Mouse (Mus musculus) left cerebral cortex, adult 18-20 months (tissue): ENCODE measurements around the gene Upk1b. TPM values are rescaled to one million over a fixed set of nuclear protein-coding genes. Genes with fewer than 3 reads are reported as not detected.
"Not testable (repeated sequence)": the region's sequence is repeated elsewhere in the genome, so short reads cannot be mapped to it uniquely, and the experiment has no call there.

Source experiments
- DNase-seq, 2 experiments: peaks; one replicate each; pipeline ENCODE4 v3.0.0; 2021 to 2022; ENCODE audit warnings: low spot score in 2 of 2, mixed read lengths in 1 of 2
- long read RNA-seq, 2 experiments: library from polyadenylated mRNA; stranded (forward); transcript quantifications; one replicate each; pipeline ENCODE4 v2.0.0; 2021
- total RNA-seq, 2 experiments: library from RNA; stranded (reverse); gene quantifications; 2 replicates each; pipeline ENCODE4 v1.2.3; 2021

Upk1b gene
- total RNA-seq, result 1 to 10 TPM; 2.2 to 3.0 TPM
- long read RNA-seq, experiment 1, partial matches to known transcripts, result 0 of 6 reads
- long read RNA-seq, experiment 1, other reads (novel, unspliced or antisense), result 3 of 6 reads
- long read RNA-seq, experiment 2, partial matches to known transcripts, result 0 of 2 reads
- long read RNA-seq, experiment 2, other reads (novel, unspliced or antisense), result 1 of 2 reads

DNA sequence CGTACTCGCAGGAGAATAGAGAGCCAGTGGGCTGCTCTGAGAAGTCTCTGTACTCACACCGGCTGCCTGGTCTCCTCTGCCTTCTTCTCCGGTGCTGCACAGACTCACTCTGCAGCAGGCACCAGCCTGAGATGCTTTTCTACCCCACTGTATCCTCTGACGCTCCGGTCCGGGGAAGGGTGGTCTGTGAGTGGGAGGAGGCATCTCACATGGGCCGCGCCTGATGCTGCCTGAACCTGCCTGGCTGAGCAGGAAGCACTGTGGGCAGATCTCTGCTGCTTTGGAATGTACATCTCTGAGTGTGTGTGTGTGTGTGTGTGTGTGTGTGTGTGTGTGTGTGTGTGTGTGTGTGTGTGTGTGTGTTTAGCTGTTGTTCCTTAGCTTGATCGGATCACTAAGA lies at the start of gene Upk1b:
Gene Upk1b, minus strand, starts transcription at position 238 of the 400 bp plus-strand sequence.
- no peak for DNase-seq

DNA sequence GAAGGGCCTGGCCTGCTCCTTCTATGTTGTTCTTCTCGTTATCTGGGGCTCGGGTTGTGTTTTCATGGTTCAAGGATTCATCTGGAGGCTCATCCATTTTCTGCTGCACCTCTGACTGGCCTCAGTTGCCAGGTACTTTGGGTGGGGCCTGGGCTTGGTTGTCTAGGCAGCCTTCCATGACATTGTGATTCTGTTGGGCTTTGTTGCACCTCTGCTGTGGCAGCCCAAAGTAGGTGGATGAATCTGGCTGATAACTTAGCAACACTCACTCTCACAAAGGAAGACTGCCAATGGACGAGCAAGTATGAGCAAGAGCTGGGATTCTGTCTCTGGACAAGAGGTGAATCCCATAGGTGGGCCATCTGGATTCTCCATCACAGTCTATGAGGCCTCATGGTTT lies 28.5 kb upstream of the Upk1b start, which contains the start of gene 4930435E12Rik:
Gene 4930435E12Rik, minus strand, starts transcription at position 101 of the 400 bp plus-strand sequence.
- DNase-seq, result no peak

DNA sequence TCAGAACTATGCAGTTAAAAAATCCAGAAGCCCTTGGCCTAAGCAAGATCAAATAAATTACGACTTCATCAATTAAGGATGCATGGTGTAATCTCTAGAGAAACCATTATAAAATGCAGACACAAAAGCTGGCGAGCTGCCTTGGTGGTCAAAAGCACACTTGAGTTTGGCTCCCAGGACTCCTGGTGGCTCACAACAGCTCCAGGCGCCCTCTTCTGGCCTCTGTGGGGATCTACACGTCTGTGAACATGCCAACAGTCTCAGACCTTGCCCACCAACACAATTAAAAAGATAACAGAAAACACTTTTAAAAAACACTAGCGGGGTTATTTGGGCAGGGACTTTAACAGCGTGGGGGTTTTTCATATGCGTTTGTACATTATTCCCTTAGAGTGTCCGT lies 12.4 kb upstream of the Upk1b start:
- peak; percentile 49 to 65 for DNase-seq

GRCm38 (mm10) chr16:38810196-38810595 lies 10.1 kb upstream of the Upk1b start:
- DNase-seq, result no peak

- DNase-seq, result not testable (repeated sequence)
Observed at GRCm38 (mm10) chr16:38807796-38808195, 7.7 kb upstream of the Upk1b start.

DNA sequence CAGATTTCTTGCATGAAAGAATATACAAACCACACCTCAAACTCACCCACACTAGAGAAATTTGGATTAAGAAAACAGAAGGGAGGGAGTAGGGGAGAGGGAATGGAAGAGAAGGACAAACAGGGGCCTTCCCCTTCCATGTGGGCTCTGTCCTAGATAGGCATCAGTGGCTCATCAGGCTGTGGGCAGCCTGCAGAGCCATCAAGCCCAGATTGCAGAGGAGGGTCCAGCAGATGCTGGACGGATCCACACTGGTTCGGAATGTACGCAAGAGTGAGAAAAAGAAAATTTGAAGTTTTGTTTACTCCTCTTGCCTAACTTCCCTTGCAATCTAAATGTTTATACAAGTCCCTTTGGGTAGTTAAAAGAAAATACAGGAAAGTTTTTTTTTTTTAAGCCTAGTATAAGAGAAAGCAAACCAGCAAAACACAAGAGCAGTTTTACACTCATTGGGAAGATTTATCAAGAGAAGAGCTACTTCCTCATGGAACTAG lies 1.1 kb downstream of the Upk1b start:
- DNase-seq, result no peak

GRCm38 (mm10) chr16:38793120-38793519 lies 7.0 kb downstream of the Upk1b start:
- DNase-seq, result no peak

DNA sequence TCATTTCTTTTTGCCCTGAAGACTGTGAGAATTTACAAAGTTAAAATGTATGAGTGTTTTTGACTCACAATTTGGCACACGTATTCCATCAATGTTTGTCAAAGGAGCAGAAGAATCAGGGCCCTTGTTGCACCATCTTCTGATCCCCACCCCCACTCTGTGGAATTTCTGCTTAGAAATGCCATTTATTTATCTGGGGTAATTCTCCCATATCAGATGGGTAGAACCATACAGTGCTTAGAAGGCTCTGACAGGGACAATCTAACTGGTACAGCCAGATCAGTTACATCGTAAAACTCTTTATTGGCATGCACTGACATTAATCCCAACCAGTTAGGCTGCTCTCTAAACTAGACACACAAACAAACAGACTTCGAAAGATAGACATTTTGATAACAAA lies 10.2 kb downstream of the Upk1b start:
- no peak for DNase-seq

DNA sequence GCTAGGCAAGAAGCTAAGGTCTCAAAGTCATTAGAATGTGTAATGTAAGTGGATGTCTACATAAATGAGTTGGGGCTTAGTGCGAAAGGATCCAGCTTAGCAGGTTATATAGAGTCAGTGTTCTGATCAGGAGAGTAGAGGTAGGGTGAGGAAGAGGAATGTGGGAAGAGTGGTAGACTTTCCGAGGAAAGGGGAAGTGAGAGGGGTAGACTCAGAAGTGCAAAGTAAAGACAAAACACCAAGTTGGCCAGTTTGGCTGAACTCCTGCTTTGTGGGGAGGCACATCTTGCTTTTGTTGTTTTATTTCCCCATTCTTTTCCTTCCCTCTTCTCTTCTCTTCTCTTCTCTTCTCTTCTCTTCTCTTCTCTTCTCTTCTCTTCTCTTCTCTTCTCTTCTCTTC lies 11.1 kb downstream of the Upk1b start:
- no peak for DNase-seq

DNA sequence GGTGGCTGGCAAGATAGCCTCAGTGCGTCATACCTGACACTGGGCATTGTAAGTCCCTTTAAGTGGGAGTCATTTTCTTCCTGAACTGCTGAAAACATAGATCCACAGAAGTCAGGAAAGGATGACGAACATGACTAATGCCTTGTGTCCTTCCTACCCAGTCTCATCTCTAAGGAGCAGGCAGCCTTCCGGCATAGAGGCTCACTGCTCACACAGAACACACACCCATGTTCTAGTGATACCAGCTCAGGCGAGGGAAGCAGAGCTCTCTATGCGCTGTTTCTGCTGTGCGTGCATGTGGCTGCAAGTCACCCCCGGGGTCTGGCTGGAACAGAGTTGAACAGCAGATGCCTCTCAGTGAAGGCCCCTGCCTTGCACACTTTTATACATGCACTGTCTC lies 14.8 kb downstream of the Upk1b start:
- DNase-seq, result no peak

- no peak for DNase-seq
Observed at GRCm38 (mm10) chr16:38782524-38783067, 17.5 kb downstream of the Upk1b start.

DNA sequence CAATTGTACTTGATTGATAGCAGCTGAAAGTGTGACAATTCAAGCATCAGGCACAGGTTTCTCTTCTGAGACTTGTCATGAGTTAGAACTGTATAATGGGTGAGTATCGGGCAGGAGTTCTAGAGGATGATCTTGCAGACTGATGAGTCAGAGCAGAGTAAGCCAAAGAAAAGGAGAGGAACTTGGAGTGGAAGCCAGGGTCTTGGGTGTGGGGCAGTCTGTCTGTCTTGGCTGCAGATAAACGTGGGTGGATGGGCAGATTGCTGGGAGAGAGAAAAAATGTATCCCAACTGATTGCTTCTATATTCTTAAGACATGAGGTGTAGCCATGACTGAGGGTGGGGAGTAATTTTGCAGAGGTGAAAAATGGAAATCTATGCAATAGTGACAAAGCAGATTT lies 18.2 kb downstream of the Upk1b start:
- no peak for DNase-seq

GRCm38 (mm10) chr16:38780960-38781572 lies 19.1 kb downstream of the Upk1b start:
- no peak for DNase-seq

GRCm38 (mm10) chr16:38776342-38776741 lies 23.8 kb downstream of the Upk1b start:
- no peak for DNase-seq

DNA sequence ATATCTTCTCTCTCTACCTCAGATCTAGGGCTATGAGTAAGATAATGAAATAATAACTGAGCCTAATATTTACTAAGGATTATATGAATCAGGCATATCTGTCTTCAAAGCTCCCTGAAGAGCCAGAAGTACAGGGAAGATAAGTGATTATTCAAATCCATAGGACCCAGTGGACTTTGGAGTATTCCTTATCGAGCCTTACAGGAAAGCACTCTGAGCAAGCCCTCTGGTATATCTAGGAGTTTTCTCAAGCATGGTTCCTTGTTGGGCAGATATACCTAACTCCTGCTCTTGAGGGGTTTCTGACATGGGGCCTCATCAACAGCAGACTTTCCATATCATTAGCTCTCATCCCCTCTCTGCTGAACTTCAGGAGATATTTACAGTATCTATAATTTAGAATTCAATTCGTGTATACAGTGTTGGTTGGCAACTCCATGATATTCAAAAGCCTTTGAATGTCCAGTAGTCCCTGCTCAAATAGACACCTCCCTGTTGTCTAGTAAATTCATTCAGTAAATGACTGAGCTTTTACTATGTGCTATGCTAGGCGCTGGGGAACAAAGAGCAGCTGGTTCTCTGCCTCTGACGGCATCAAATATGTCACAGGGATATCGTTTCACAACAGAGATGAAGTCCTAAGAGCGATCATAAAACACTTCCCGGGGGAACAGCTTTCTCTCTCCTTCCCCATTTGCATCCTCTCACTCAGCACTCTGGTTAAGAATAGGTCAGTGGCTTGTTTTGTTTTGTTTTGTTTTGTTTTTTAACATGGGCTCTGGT lies 25.0 kb downstream of the Upk1b start:
- no peak for DNase-seq

DNA sequence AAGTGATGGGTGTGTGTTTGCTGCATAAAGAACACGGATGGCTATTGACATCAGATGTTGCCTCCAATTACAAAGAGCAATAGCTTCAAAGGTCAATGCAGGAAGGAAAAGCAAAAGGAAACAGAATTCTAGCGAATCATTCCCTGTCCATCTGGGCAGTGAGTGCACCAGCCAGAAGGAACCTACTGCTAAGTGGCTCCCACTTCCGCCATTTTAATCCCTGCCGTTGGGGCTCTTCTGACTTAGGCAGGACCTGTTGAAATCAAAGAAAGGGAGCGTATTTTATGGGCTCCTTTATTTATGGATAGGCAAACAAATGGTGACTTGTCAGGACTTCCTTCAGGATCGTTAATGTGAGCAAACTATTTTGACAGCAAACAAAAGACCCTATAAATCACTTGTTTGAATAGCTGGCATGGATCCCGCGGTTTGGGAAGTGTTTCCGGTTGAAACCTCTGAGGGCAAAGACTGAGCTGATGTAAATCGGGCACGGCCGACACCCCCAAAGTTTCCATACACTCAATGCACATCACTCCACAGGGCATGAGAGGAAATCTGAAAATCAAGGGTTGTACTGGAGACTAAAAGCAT lies 27.1 kb downstream of the Upk1b start:
- no peak for DNase-seq

- no peak for DNase-seq
Observed at GRCm38 (mm10) chr16:38771145-38771544, 29.0 kb downstream of the Upk1b start.

DNA sequence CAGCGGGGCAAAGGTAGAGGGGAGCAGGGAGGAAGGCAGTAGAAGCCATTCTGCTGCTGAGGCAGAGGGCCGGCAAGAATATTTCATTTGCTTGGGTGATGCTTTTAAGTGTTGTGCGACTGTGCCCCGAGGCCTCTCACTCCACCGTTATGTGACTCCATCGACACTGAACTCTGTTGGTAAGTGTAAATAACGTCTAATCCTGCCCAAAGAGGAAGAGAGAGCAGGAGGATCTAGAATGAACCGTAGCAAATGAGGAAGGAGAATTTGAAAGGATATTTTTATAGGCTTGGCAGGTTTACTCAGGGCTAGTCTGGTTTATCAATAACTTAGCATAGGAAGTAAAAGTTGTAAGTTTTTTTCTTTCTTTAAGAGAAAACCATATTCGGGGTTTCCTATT lies 30.6 kb downstream of the Upk1b start:
- no peak for DNase-seq

GRCm38 (mm10) chr16:38768386-38768785 lies 31.7 kb downstream of the Upk1b start:
- DNase-seq, result no peak

DNA sequence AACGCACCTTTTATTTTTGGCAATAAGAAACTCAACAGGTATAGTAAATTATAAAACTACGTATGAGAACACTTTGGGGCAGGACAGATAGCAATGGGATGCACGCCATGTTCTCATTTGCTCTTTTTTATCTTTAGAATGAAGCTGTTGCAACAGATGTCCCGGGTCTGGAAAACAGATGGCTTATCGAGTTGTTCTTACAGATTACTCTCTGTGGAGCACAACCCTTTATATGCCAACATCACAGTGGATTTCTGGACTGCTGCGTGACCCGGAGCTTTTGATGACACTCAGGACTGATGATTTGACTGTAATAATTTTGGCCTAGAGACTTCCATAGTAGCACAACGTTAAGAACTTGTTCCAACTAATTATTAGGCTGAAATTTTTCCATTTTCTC lies 32.4 kb downstream of the Upk1b start:
- peak; percentile 16 to 36 for DNase-seq

GRCm38 (mm10) chr16:38766671-38767070 lies 33.5 kb downstream of the Upk1b start:
- no peak for DNase-seq
